Mouse (Mus musculus) lung, postnatal 0 days (tissue): ENCODE data around the gene Grm4.

Experiments
- CTCF ChIP-seq: IDR thresholded peaks from 2 replicates; pipeline ENCODE4 v1.5.1; 2016; ENCODE audit warnings: antibody characterized with exemption, mild to moderate bottlenecking
- EP300 ChIP-seq: IDR thresholded peaks from 2 replicates; pipeline ENCODE4 v1.6.1; 2016; ENCODE audit warnings: antibody characterized with exemption, mild to moderate bottlenecking, control low read depth

DNA sequence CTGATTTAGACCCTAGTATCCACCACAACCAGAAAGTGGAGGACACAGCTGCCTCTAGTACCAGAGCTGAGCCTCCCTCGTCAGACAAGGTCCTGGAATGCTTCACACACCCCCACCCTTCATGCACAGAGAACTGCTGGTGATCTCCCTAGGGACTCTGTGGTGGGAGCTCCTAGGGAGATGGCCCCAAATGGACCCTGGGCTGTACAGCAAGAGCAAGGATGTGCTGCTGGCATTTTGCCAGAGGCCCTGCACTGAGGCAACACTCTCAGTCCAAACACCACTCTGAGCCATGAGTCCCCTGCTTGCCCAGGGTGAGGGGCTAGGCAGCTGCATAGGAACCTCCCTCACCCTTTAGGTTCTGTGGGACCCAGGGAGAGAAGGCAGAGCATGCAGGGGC, 134.8 kb downstream of the Grm4 start:
- no peak for TF ChIP-seq CTCF
- TF ChIP-seq EP300 = no peak
